Mouse (Mus musculus) heart, postnatal 0 days (tissue): ENCODE data around the gene Exoc3l2. TPM values are rescaled to one million over a fixed set of nuclear protein-coding genes. Genes with fewer than 3 reads are reported as not detected.

Experiments used
- ATAC-seq: fragments of 200-750 bp; cut with Nextera tagmentation; 2 replicates; pipeline ENCODE4 v1.8.0; 2017; ENCODE audit warnings: low read depth, moderate number of reproducible peaks, moderate library complexity; ENCODE audit not compliant: insufficient read depth
- DNase-seq: peaks from one replicate; pipeline ENCODE4 v3.0.0-alpha.2; 2016; ENCODE audit warnings: low spot score
- H3K27ac ChIP-seq: fragments of 300-500 bp; sonication (generic); 2 replicates; pipeline ENCODE4 v1.5.1; 2014; ENCODE audit warnings: low read depth, mild to moderate bottlenecking
- H3K27me3 ChIP-seq: fragments of 300-500 bp; sonication (generic); 2 replicates; pipeline ENCODE4 v1.6.1; 2014; ENCODE audit warnings: low read length, mixed read lengths; ENCODE audit not compliant: control insufficient read depth, insufficient read depth
- H3K36me3 ChIP-seq: fragments of 300-500 bp; sonication (generic); replicated peaks from 2 replicates; pipeline ENCODE4 v1.6.1; 2014; ENCODE audit warnings: low read length, mixed read lengths; ENCODE audit not compliant: control insufficient read depth, insufficient read depth
- H3K4me1 ChIP-seq: fragments of 300-500 bp; sonication (generic); 2 replicates; pipeline ENCODE4 v1.6.1; 2014; ENCODE audit warnings: antibody characterized with exemption; ENCODE audit not compliant: control insufficient read depth, insufficient read depth
- H3K4me2 ChIP-seq: fragments of 300-500 bp; sonication (generic); 2 replicates; pipeline ENCODE4 v1.6.1; 2014; ENCODE audit warnings: low read depth, mild to moderate bottlenecking, low read length, moderate library complexity
- H3K4me3 ChIP-seq: fragments of 300-500 bp; sonication (generic); 2 replicates; pipeline ENCODE4 v1.5.1; 2014; ENCODE audit warnings: low read depth, low read length
- H3K9ac ChIP-seq: fragments of 300-500 bp; sonication (generic); replicated peaks from 2 replicates; pipeline ENCODE4 v1.6.1; 2014; ENCODE audit warnings: low read depth, low read length, mixed read lengths
- H3K9me3 ChIP-seq: fragments of 300-500 bp; sonication (generic); replicated peaks from 2 replicates; pipeline ENCODE4 v1.6.1; 2016; ENCODE audit warnings: low read length; ENCODE audit not compliant: control insufficient read depth
- CTCF ChIP-seq: IDR thresholded peaks from 2 replicates; pipeline ENCODE4 v1.5.1; 2016; ENCODE audit warnings: antibody characterized with exemption, control low read depth, low read depth
- EP300 ChIP-seq: IDR thresholded peaks from 2 replicates; pipeline ENCODE4 v1.6.1; 2016; ENCODE audit warnings: antibody characterized with exemption, low read depth
- WGBS: fragments of 180-500 bp; shearing (Covaris S2); extraction: QIAGEN DNeasy Blood & Tissue Kit; methylation state at CpG from one replicate; pipeline ENCODE4 v1.1.7; 2014; 5-methylcytosine and 5-hydroxymethylcytosine counted together
- polyA plus RNA-seq: library from polyadenylated mRNA; unstranded; fragments of >200 nt; fragmentation: Nextera tagmentation; extraction: Ambion mirVana; gene quantifications from 2 replicates; pipeline ENCODE4 v1.2.1, GENCODE M21; 2015
- total RNA-seq: library from RNA; depleted of rRNA; stranded (reverse); fragments of >200 nt; gene quantifications from 2 replicates; pipeline ENCODE4 v1.2.3, GENCODE M21; 2014; ENCODE audit warnings: low replicate concordance

Gene Exoc3l2
- total and polyA plus RNA-seq, 2 experiments from 2014 or later, result 0.49 to 1.9 TPM

DNA sequence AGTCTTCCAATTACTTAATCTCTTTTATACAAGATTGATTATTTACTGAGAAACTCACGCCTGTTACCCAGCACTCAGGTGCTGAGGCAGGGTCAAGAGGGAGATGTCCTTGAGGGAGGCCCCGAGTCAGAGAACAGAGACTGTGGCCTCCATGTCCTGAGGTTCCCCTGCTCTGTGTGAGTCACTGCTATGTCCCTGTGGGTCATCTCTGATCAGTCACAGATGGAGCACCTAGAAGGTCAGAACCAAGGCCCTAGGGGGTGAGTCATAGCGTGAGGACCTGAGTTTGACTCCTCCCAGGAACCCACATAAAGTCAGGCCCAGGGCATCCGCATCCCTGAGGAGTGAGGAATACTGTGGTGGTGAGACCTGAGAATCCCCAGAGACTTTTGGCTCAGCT lies 38.5 kb downstream of the Exoc3l2 start:
- Histone ChIP-seq H3K36me3 (no peaks in the 10 kb centered on the region), H3K4me2 (no peak overlapping the region), H3K9ac (no peak overlapping the region), H3K4me3 (no peak overlapping the region), H3K4me1 (no peaks in the 10 kb centered on the region), H3K9me3 (no peaks in the 10 kb centered on the region), H3K27me3 (no peaks in the 10 kb centered on the region), H3K27ac (no peak overlapping the region)
- DNase-seq, result no peak
- 78% methylated on average over 4 of the region's 4 CpGs for WGBS
- no peak for TF ChIP-seq EP300
- no peak for TF ChIP-seq CTCF
- ATAC-seq, result no peak

DNA sequence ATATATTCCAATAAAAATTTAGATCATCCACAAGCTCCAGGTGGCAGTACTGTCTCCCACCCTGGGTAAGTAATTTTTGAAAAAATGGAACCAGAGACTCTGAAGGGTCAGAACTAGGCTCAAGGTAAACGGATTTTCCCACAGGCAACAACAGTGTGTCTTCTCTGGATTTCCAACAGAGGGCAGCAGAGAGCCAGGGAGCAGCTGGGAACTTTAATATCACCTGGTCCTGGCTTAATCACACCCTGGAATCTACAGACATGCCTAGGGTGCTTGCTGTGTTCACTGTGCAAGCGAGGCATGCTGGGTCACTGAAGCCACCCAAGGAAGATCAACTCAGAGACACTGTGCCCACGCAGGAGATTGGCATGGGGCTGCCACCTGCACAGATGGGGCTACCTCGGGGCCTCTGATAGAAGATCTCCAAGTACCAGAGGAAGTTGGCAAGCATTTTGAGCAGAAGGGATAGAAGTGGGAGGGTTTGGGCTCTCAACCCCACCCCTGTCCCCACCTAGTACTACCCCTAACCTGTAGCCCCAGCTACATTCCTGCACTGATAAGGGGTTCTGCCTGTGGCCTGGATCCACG lies 40.4 kb downstream of the Exoc3l2 start:
- Histone ChIP-seq H3K27me3 (no peaks in the 10 kb centered on the region), H3K9me3 (no peaks in the 10 kb centered on the region), H3K9ac (no peak overlapping the region), H3K36me3 (no peaks in the 10 kb centered on the region), H3K4me1 (peaks cover 10% of the 10 kb centered on the region; the same call in 1 of the 2 replicates), H3K4me3 (no peak overlapping the region), H3K4me2 (no peak overlapping the region), H3K27ac (no peak overlapping the region)
- no peak for DNase-seq
- WGBS, result 27% methylated on average over 5 of the region's 5 CpGs
- ATAC-seq, result no peak
- no peak for TF ChIP-seq EP300
- peak; percentile 92 for TF ChIP-seq CTCF

DNA sequence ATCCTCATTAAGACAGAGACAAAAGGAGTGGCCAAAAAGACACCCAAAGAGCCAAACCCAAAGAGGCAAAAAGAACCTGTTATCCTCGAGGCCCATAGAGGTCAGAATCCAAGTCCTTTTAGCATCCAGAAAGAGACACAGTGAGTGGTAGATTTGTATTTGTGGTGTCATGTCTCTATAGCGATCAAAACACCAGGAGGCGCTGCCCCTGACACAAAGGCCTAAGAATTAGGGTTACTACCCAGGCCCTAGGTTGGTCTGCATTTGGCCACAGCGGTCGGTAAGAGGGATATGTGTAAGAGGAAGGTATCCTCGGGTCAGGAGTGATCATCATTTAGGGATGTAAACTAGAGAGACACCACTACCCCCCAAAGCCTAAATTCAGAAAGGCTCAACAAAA lies 43.2 kb downstream of the Exoc3l2 start:
- no peak overlapping the region for H3K4me3 ChIP-seq
- no peak for ATAC-seq
- no peak overlapping the region for H3K4me2 ChIP-seq
- no peak for DNase-seq
- peaks cover 17% of the 10 kb centered on the region; the same call in 1 of the 2 replicates for H3K4me1 ChIP-seq
- no peak overlapping the region for H3K9ac ChIP-seq
- TF ChIP-seq CTCF, result 0 out of 2 replicates have a peak, but pooled peaks have one; percentile 12
- TF ChIP-seq EP300, result no peak
- no peaks in the 10 kb centered on the region for H3K36me3 ChIP-seq
- WGBS, result 43% methylated on average over 6 of the region's 6 CpGs
- no peak overlapping the region for H3K27ac ChIP-seq
- H3K9me3 ChIP-seq, result no peaks in the 10 kb centered on the region
- no peaks in the 10 kb centered on the region for H3K27me3 ChIP-seq

DNA sequence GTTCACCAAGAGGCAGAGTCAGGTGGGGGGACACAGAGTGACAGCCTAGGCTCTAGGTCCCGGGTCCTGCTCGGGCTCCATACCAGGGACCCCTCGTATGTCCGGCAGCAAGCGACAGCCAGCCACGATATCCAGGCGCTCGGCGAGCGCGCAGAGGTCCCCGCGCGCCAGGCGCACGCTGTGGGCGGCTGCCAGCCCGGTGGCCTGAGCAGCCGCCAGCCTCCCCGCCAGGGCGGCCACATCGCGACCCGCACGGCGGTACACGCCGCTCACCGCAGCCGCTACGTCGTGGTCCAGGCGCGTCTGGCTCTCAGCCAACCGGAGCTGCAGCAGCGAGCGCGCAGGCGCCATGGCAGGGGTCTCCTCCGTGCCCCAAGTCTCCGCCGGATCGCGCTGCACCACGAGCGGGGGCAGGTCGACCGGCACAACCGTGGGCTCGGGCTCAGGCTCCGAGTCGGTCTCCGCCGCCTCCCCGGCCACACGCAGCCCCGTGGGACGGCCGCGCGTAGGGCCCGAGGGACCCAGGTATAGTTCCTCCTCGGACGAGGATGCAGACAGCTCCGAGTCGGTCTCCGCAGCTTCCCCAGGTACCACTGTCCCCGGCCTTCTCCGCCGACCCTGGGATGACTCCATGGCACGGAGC lies 44.0 kb downstream of the Exoc3l2 start:
- Histone ChIP-seq H3K4me3 (peak overlapping the region; percentile 62), H3K27me3 (no peaks in the 10 kb centered on the region), H3K4me1 (peaks cover 17% of the 10 kb centered on the region; the same call in 1 of the 2 replicates), H3K9me3 (no peaks in the 10 kb centered on the region), H3K27ac (no peak overlapping the region), H3K9ac (peak overlapping the region; percentile 53), H3K4me2 (peak overlapping the region; percentile 76), H3K36me3 (no peaks in the 10 kb centered on the region)
- no peak for DNase-seq
- ATAC-seq, result no peak
- TF ChIP-seq CTCF (no peak), EP300 (no peak)
- WGBS, result 4% methylated on average over 66 of the region's 71 CpGs

DNA sequence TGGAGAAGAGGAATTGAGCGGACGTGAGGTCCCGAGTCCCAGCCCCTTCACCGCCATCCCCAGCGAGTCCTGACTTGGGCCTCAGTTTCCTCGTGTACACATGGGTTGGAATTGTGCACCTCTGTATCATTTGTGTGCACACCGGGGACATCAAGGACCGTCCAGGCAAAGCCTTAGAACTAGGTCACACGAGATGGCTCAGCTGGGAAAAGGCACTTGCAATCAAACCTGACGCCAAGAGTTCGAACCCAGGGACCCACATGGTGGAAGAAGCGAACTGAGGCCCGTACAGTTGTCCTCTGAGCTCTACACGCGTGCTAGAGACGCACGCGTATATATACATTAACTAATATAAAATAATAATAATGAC lies 44.5 kb downstream of the Exoc3l2 start:
- no peaks in the 10 kb centered on the region for H3K27me3 ChIP-seq
- no peaks in the 10 kb centered on the region for H3K36me3 ChIP-seq
- peak overlapping the region; percentile 53 for H3K9ac ChIP-seq
- WGBS, result 4% methylated on average over 18 of the region's 18 CpGs
- DNase-seq (no peak), ATAC-seq (no peak)
- peak overlapping the region; percentile 76 for H3K4me2 ChIP-seq
- peak overlapping the region; percentile 76; the same call in 1 of the 2 replicates for H3K27ac ChIP-seq
- no peaks in the 10 kb centered on the region for H3K9me3 ChIP-seq
- H3K4me3 ChIP-seq, result peak overlapping the region; percentile 62
- H3K4me1 ChIP-seq, result peaks cover 17% of the 10 kb centered on the region; the same call in 1 of the 2 replicates
- TF ChIP-seq CTCF, result no peak
- no peak for TF ChIP-seq EP300
